Mouse (Mus musculus) limb, embryonic 12.5 days (tissue): Measurements from ENCODE around the gene Tmtc1. TPM values are rescaled to one million over a fixed set of nuclear protein-coding genes. Genes with fewer than 3 reads are reported as not detected.

Source experiments
- ATAC-seq: fragments of 200-750 bp; cut with Nextera tagmentation; 2 replicates; pipeline ENCODE4 v1.8.0; 2017; ENCODE audit warnings: low read depth, moderate TSS enrichment; ENCODE audit not compliant: insufficient number of reproducible peaks, insufficient read depth, low FRiP score, low TSS enrichment
- H3K27ac ChIP-seq: fragments of 300-500 bp; sonication (generic); 2 replicates; pipeline ENCODE4 v1.5.1; 2016; ENCODE audit warnings: mild to moderate bottlenecking, moderate library complexity
- H3K27me3 ChIP-seq: fragments of 300-500 bp; sonication (generic); 2 replicates; pipeline ENCODE4 v1.6.1; 2016; ENCODE audit warnings: mild to moderate bottlenecking, moderate library complexity
- H3K36me3 ChIP-seq: fragments of 300-500 bp; sonication (generic); 2 replicates; pipeline ENCODE4 v1.6.1; 2016; ENCODE audit warnings: mild to moderate bottlenecking, moderate library complexity
- H3K4me1 ChIP-seq: fragments of 300-500 bp; sonication (generic); replicated peaks from 2 replicates; pipeline ENCODE4 v1.6.1; 2016
- H3K4me2 ChIP-seq: fragments of 300-500 bp; sonication (generic); 2 replicates; pipeline ENCODE4 v1.6.1; 2016; ENCODE audit warnings: mild to moderate bottlenecking, moderate library complexity
- H3K4me3 ChIP-seq: fragments of 300-500 bp; sonication (generic); replicated peaks from 2 replicates; pipeline ENCODE4 v1.5.1; 2016; ENCODE audit warnings: mild to moderate bottlenecking
- H3K9ac ChIP-seq: fragments of 300-500 bp; sonication (generic); replicated peaks from 2 replicates; pipeline ENCODE4 v1.6.1; 2016; ENCODE audit warnings: mild to moderate bottlenecking, moderate library complexity
- H3K9me3 ChIP-seq: fragments of 300-500 bp; sonication (generic); 2 replicates; pipeline ENCODE4 v1.6.1; 2016; ENCODE audit warnings: mild to moderate bottlenecking, moderate library complexity
- whole genome bisulfite sequencing: fragments of 180-500 bp; shearing (Covaris S2); methylation state at CpG from one replicate; pipeline ENCODE4 v1.1.7; 2016; 5-methylcytosine and 5-hydroxymethylcytosine counted together
- polyA plus RNA-seq: library from polyadenylated mRNA; unstranded; fragments of >200 nt; fragmentation: Nextera tagmentation; extraction: Ambion mirVana; gene quantifications from 2 replicates; pipeline ENCODE4 v1.2.1, GENCODE M21; 2016

Gene Tmtc1
- polyA plus RNA-seq, 1 experiment from 2014 or later: 1.8 TPM

DNA sequence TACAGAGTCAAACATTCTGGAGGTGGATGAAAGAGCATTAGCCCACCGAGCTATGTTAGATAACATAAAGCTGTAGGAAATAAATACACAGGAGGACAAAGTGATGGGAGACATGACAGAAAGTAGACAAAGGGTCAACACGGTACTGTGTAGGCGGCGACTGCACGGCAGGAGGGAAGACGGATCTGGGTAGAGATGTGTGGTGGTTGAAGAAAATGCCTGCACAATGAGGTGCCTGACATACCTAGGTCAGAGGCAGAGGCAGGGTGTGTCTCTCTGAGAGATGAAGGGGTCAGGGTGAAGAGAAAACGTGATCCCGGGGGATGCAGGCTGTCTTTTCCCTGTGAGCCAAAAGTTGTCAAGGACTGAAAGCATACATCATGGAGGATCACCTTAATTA, 185.1 kb downstream of the Tmtc1 start:
- Histone ChIP-seq H3K4me3 (no peak overlapping the region), H3K9me3 (no peaks in the 10 kb centered on the region), H3K4me2 (no peak overlapping the region), H3K27ac (no peak overlapping the region), H3K9ac (no peak overlapping the region), H3K27me3 (no peaks in the 10 kb centered on the region), H3K36me3 (no peaks in the 10 kb centered on the region), H3K4me1 (peaks cover 21% of the 10 kb centered on the region)
- 70% methylated on average over 8 of the region's 8 CpGs for WGBS
- no peak for ATAC-seq

DNA sequence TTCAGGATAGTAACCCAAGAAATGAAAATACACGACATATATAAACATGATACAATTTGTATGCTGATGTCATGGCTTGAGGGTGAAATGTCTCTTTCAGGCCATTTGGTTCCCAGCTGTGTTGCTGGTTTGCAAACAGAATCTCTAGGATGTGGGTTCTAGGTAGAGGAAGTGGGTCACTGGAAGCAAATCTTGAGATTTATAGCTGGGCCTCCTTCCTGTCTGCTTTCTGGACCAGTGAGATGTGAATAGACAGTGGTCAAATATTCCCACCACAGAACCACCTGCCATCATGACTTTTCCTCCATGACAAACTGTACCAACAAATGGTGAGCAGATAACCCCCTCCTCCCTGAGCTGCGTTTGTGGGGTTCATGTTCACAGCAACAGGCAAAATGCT, 186.4 kb downstream of the Tmtc1 start:
- H3K9ac ChIP-seq: no peak overlapping the region
- WGBS: 83% methylated on average over 2 of the region's 2 CpGs
- no peak for ATAC-seq
- no peaks in the 10 kb centered on the region for H3K9me3 ChIP-seq
- H3K4me2 ChIP-seq: no peak overlapping the region
- no peaks in the 10 kb centered on the region for H3K27me3 ChIP-seq
- peaks cover 21% of the 10 kb centered on the region for H3K4me1 ChIP-seq
- no peaks in the 10 kb centered on the region for H3K36me3 ChIP-seq
- no peak overlapping the region for H3K27ac ChIP-seq
- no peak overlapping the region for H3K4me3 ChIP-seq

DNA sequence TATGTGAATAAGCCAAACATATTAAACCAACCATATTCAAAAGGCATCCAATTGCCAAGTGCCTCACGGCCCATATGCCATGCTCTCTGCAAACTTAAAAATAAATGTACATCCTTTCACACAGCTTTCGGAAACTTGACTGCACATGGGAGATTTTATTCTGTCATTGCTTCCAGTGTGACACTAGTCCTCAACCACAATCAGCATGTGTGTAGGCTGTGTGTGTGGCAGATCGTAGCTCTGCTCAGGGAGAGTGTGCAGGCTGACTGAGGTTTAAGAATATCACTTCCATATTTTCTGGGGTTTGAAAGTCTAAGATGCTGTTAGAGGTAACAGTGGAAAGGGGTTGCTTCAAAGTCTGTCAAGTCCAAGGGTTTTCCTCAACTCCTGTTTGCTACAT, 188.1 kb downstream of the Tmtc1 start:
- H3K9ac ChIP-seq: no peak overlapping the region
- H3K27me3 ChIP-seq: no peaks in the 10 kb centered on the region
- no peaks in the 10 kb centered on the region for H3K36me3 ChIP-seq
- H3K27ac ChIP-seq: no peak overlapping the region
- no peak overlapping the region for H3K4me2 ChIP-seq
- no peak overlapping the region for H3K4me3 ChIP-seq
- ATAC-seq: no peak
- WGBS: 87% methylated on average over 3 of the region's 3 CpGs
- H3K4me1 ChIP-seq: peaks cover 21% of the 10 kb centered on the region
- no peaks in the 10 kb centered on the region for H3K9me3 ChIP-seq

DNA sequence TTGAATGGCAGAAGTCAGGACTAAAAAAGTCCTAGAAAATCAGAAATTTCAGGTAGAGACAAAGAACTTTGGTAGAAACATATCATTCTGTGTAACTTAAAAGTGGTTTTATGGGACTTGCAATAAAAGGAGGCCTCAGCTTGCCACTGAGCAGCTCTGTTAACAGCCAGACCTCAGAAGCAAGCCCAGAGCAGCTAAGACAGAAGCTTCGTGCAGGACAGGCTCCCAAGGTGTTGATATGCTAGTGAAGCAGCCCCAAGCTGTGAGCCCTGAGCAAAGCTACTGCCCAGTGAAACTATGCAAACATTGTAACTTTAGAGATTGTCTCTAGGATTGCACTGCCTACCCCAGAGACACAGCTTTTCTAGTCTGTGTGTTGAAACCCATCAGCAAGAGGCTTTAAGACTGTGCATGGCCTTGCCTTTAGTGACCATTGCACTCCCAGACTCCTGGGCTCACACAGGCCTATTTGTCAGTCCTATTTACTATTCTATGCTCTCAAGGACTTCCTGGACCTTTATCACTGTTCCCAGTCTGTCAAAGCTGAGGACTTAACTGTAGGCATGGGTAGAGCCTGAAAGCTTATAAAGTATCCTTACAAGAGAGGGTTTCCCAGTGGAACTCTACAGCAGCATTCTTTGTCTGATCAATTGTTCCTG, 188.7 kb downstream of the Tmtc1 start:
- Histone ChIP-seq H3K9ac (no peak overlapping the region; the same call in 1 of the 2 replicates), H3K4me1 (peaks cover 15% of the 10 kb centered on the region), H3K4me3 (no peak overlapping the region), H3K4me2 (no peak overlapping the region), H3K27me3 (no peaks in the 10 kb centered on the region), H3K27ac (no peak overlapping the region; the same call in 1 of the 2 replicates), H3K9me3 (no peaks in the 10 kb centered on the region), H3K36me3 (no peaks in the 10 kb centered on the region)
- no peak for ATAC-seq
- WGBS: 18% methylated on average over 1 of the region's 1 CpGs

- Histone ChIP-seq H3K4me1 (no peaks in the 10 kb centered on the region; the same call in 1 of the 2 replicates), H3K9ac (no peak overlapping the region), H3K27me3 (peaks cover 2% of the 10 kb centered on the region; the same call in 1 of the 2 replicates), H3K4me2 (no peak overlapping the region), H3K36me3 (no peaks in the 10 kb centered on the region), H3K9me3 (no peaks in the 10 kb centered on the region), H3K27ac (no peak overlapping the region), H3K4me3 (no peak overlapping the region)
- WGBS: 76% methylated on average over 3 of the region's 3 CpGs
- no peak for ATAC-seq
Measured at GRCm38 (mm10) chr6:148249221-148249620, 195.0 kb downstream of the Tmtc1 start.

GRCm38 (mm10) chr6:148248625-148249024, 195.6 kb downstream of the Tmtc1 start:
- ATAC-seq: no peak
- Histone ChIP-seq H3K4me1 (no peaks in the 10 kb centered on the region; the same call in 1 of the 2 replicates), H3K36me3 (no peaks in the 10 kb centered on the region), H3K4me3 (no peak overlapping the region), H3K27ac (no peak overlapping the region), H3K9ac (no peak overlapping the region), H3K4me2 (no peak overlapping the region), H3K27me3 (peaks cover 2% of the 10 kb centered on the region; the same call in 1 of the 2 replicates), H3K9me3 (no peaks in the 10 kb centered on the region)
- WGBS: 69% methylated on average over 2 of the region's 2 CpGs

DNA sequence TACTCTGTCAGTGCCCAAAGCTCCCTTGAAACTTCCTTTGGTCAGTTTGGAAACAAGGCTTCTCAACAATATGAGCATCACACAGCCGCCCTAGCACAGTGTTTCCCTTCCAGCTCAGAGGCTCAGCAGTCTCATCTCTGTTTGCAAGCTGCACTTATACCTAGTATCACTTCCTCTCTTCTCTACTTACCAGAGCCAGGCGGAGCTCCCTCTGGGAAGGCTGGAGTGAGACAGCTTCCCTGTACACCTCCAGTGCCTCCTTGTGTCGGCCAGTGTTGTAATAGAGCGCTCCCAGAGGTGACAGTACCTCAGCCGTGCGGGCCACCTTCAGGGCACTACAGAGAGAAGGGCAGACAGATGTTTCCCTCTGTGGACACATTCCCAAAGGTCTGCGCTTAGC, 197.6 kb downstream of the Tmtc1 start:
- H3K27me3 ChIP-seq: peaks cover 2% of the 10 kb centered on the region; the same call in 1 of the 2 replicates
- no peaks in the 10 kb centered on the region for H3K4me1 ChIP-seq
- no peak overlapping the region for H3K9ac ChIP-seq
- no peak overlapping the region for H3K27ac ChIP-seq
- H3K4me3 ChIP-seq: no peak overlapping the region
- H3K4me2 ChIP-seq: no peak overlapping the region
- no peak for ATAC-seq
- 80% methylated on average over 7 of the region's 7 CpGs for WGBS
- no peaks in the 10 kb centered on the region for H3K9me3 ChIP-seq
- no peaks in the 10 kb centered on the region for H3K36me3 ChIP-seq

GRCm38 (mm10) chr6:148244836-148245235, 199.4 kb downstream of the Tmtc1 start:
- Histone ChIP-seq H3K9me3 (no peaks in the 10 kb centered on the region), H3K27me3 (peaks cover 2% of the 10 kb centered on the region; the same call in 1 of the 2 replicates), H3K4me1 (no peaks in the 10 kb centered on the region), H3K36me3 (no peaks in the 10 kb centered on the region), H3K4me3 (no peak overlapping the region), H3K9ac (no peak overlapping the region), H3K27ac (no peak overlapping the region), H3K4me2 (no peak overlapping the region)
- 78% methylated on average over 1 of the region's 1 CpGs for WGBS
- ATAC-seq: no peak

DNA sequence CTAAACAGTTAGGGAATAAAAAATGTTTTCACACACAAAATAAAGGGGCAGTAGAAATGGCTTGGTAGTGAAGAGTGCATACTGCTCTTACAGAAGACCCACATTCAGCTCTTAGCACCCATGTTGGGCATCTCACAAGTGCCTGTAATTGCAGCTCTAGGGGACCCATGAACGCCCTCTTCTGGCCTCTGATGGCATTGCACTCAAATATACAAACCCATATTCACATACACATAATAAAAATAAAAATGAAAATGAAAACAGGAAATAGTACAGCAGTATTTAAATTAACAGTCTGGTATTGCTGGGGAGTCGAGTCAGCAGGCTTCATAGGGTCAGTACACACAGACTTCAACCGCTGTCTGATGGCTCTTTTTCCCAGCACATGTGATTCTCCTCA, 201.9 kb downstream of the Tmtc1 start:
- H3K4me1 ChIP-seq: no peaks in the 10 kb centered on the region
- 66% methylated on average over 3 of the region's 3 CpGs for WGBS
- H3K4me3 ChIP-seq: no peak overlapping the region
- ATAC-seq: no peak
- H3K9ac ChIP-seq: no peak overlapping the region
- no peak overlapping the region for H3K4me2 ChIP-seq
- H3K27ac ChIP-seq: no peak overlapping the region
- no peaks in the 10 kb centered on the region for H3K27me3 ChIP-seq
- H3K9me3 ChIP-seq: no peaks in the 10 kb centered on the region
- H3K36me3 ChIP-seq: no peaks in the 10 kb centered on the region

GRCm38 (mm10) chr6:148241685-148242084, 202.5 kb downstream of the Tmtc1 start:
- no peak overlapping the region for H3K9ac ChIP-seq
- no peaks in the 10 kb centered on the region for H3K27me3 ChIP-seq
- no peaks in the 10 kb centered on the region for H3K36me3 ChIP-seq
- 89% methylated on average over 5 of the region's 5 CpGs for WGBS
- ATAC-seq: no peak
- H3K27ac ChIP-seq: no peak overlapping the region
- no peak overlapping the region for H3K4me2 ChIP-seq
- H3K9me3 ChIP-seq: no peaks in the 10 kb centered on the region
- no peak overlapping the region for H3K4me3 ChIP-seq
- no peaks in the 10 kb centered on the region for H3K4me1 ChIP-seq

GRCm38 (mm10) chr6:148239311-148239710, 204.9 kb downstream of the Tmtc1 start:
- Histone ChIP-seq H3K4me1 (no peaks in the 10 kb centered on the region), H3K27me3 (no peaks in the 10 kb centered on the region), H3K9me3 (no peaks in the 10 kb centered on the region), H3K4me3 (no peak overlapping the region), H3K4me2 (no peak overlapping the region), H3K9ac (no peak overlapping the region), H3K36me3 (no peaks in the 10 kb centered on the region), H3K27ac (no peak overlapping the region)
- 95% methylated on average over 1 of the region's 1 CpGs for WGBS
- ATAC-seq: no peak

DNA sequence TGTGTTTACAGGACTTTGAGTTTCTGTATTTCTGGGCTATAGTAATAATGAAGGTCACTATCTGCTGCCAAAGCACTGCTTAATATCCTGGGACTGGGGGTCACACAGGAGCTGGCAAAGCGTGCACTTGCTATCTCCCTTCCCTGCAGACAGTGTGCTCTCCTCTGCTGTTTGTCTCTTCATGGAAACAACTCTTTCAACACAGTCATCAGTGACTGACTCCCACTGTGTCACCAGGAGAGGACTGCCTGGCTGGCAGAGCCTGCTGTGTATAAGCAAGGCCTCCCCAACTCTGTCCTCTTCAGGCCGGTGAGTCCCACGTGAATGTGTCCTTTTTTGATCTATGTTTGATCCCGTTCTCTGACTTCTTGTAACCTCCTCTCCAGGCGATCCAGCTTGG, 206.7 kb downstream of the Tmtc1 start:
- H3K4me2 ChIP-seq: no peak overlapping the region
- no peak overlapping the region for H3K27ac ChIP-seq
- no peaks in the 10 kb centered on the region for H3K9me3 ChIP-seq
- 64% methylated on average over 5 of the region's 5 CpGs for WGBS
- no peaks in the 10 kb centered on the region for H3K4me1 ChIP-seq
- no peaks in the 10 kb centered on the region for H3K27me3 ChIP-seq
- no peak for ATAC-seq
- H3K4me3 ChIP-seq: no peak overlapping the region
- no peaks in the 10 kb centered on the region for H3K36me3 ChIP-seq
- H3K9ac ChIP-seq: no peak overlapping the region
